Mouse (Mus musculus) liver, embryonic 14.5 days (tissue): ENCODE data around the gene Tdrd6.

Experiments
- CTCF ChIP-seq: IDR thresholded peaks from 2 replicates; pipeline ENCODE4 v1.5.1; 2016; ENCODE audit warnings: antibody characterized with exemption, low read depth, control low read depth
- EP300 ChIP-seq: IDR thresholded peaks from 2 replicates; pipeline ENCODE4 v1.6.1; 2016; ENCODE audit warnings: antibody characterized with exemption, low read depth

- no peak for TF ChIP-seq CTCF
- no peak for TF ChIP-seq EP300
Measured at GRCm38 (mm10) chr17:43643191-43643590, 13.1 kb upstream of the Tdrd6 start.
